Mouse (Mus musculus) spleen, postnatal 0 days (tissue): Measurements from ENCODE around the gene Asb11. TPM values are rescaled to one million over a fixed set of nuclear protein-coding genes. Genes with fewer than 3 reads are reported as not detected.

Experiments
- polyA plus RNA-seq: library from polyadenylated mRNA; unstranded; fragments of >200 nt; fragmentation: Nextera tagmentation; extraction: Ambion mirVana; gene quantifications from 2 replicates; pipeline ENCODE4 v1.2.1, GENCODE M21; 2015

Gene Asb11
- 0.10 and 0.30 TPM in 2 replicates for polyA plus RNA-seq

GRCm38 (mm10) chrX:164436709-164437108, at the start of gene Asb11:
TSS of gene Asb11 (plus strand) at chrX:164436994.

GRCm38 (mm10) chrX:164419471-164419939, 17.3 kb upstream of the Asb11 start, which contains the start of gene Piga:
TSS of gene Piga (plus strand) at chrX:164419787.

GRCm38 (mm10) chrX:164505709-164506498, 69.1 kb downstream of the Asb11 start, which contains the start of gene Asb9:
TSS of gene Asb9 (plus strand) at chrX:164506327.

Other genes starting within 250 kb of the Asb11 start
- gene Bmx, start 178.8 kb upstream of the Asb11 start, polyA plus RNA-seq: 4.1 and 5.2 TPM in 2 replicates
- 17.4 and 18.0 TPM in 2 replicates for gene Pir, start 167.6 kb upstream of the Asb11 start, polyA plus RNA-seq
- gene Vegfd, start 63.6 kb upstream of the Asb11 start, polyA plus RNA-seq: 1.3 and 2.1 TPM in 2 replicates
- gene Piga, start 17.2 kb upstream of the Asb11 start, polyA plus RNA-seq: 12.7 and 14.5 TPM in 2 replicates
- not detected in 2 replicates for gene Asb9, start 69.3 kb downstream of the Asb11 start, polyA plus RNA-seq